In genomic region chr6:99715191-99715590, GRCm38 (mm10) we compare ENCODE assay signal across 23 mouse cellular contexts. TPM values are rescaled to one million over a fixed set of nuclear protein-coding genes. Genes with fewer than 3 reads are reported as not detected.
"Had no signal": no experiment of that assay in that cellular context is flagged by ENCODE, and none has a peak within 500 bp of the region (broad histone marks: within the 10 kb centered on the region; RNA-seq: fewer than 3 reads in every experiment).

No protein-coding gene starts in this region.

- H3K9ac ChIP-seq: liver, embryonic 13.5 days; midbrain, embryonic 12.5 days; neural tube, embryonic 13.5 days; stomach, embryonic 15.5 days had no signal

- H3K36me3 ChIP-seq: liver, embryonic 13.5 days; midbrain, embryonic 12.5 days; neural tube, embryonic 13.5 days; stomach, embryonic 15.5 days had no signal

- H3K4me2 ChIP-seq: liver, embryonic 13.5 days; midbrain, embryonic 12.5 days; neural tube, embryonic 13.5 days; stomach, embryonic 15.5 days had no signal

- DNase-seq: kidney, adult 18-20 months; kidney, adult 9 months; kidney, postnatal 14 days; kidney, postnatal 4 days; liver, embryonic 13.5 days; lung, adult 2 months; lung, postnatal 14 days; lung, postnatal 4 days; retina, postnatal 1 day; right cerebral cortex, postnatal 25 days; spleen, adult 18-20 months; thymus, postnatal 14 days; thymus, postnatal 4 days had no signal

- H3K9me3 ChIP-seq: liver, embryonic 13.5 days; midbrain, embryonic 12.5 days; neural tube, embryonic 13.5 days; stomach, embryonic 15.5 days had no signal

- H3K27ac ChIP-seq: liver, embryonic 13.5 days; midbrain, embryonic 12.5 days; neural tube, embryonic 13.5 days; stomach, embryonic 15.5 days had no signal

- H3K4me3 ChIP-seq: liver, embryonic 13.5 days; midbrain, embryonic 12.5 days; myocyte; neural tube, embryonic 13.5 days; stomach, embryonic 15.5 days had no signal

- ATAC-seq: midbrain, embryonic 16.5 days had no signal

- H3K4me1 ChIP-seq: liver, embryonic 13.5 days; midbrain, embryonic 12.5 days; neural tube, embryonic 13.5 days; stomach, embryonic 15.5 days had no signal

RNA-seq across cellular contexts. Expression of gene Prok2, which starts 11.0 kb away (rescaled TPM):
- total RNA-seq: liver, adult 2 months; megakaryocyte progenitor cell, adult 5-6 weeks; megakaryocyte-erythroid progenitor cell, adult 5-6 weeks; monocyte, adult 5-6 weeks had no signal
- polyA plus RNA-seq: liver, adult 2 months; liver, embryonic 13.5 days; lung, adult 2 months; midbrain, embryonic 12.5 days; myocyte; neural tube, embryonic 13.5 days had no signal

RNA-seq across cellular contexts. Expression of gene Gpr27, which starts 22.7 kb away (rescaled TPM):
- total RNA-seq: megakaryocyte-erythroid progenitor cell, adult 5-6 weeks; monocyte, adult 5-6 weeks; neutrophil, adult 5-6 weeks had no signal
- polyA plus RNA-seq: myocyte had no signal
